Mouse (Mus musculus): Measurements from ENCODE around the gene Rbfox3. TPM values are rescaled to one million over a fixed set of nuclear protein-coding genes. Genes with fewer than 3 reads are reported as not detected.

Rbfox3 gene
- total and polyA plus RNA-seq, 3 experiments: not detected

DNA sequence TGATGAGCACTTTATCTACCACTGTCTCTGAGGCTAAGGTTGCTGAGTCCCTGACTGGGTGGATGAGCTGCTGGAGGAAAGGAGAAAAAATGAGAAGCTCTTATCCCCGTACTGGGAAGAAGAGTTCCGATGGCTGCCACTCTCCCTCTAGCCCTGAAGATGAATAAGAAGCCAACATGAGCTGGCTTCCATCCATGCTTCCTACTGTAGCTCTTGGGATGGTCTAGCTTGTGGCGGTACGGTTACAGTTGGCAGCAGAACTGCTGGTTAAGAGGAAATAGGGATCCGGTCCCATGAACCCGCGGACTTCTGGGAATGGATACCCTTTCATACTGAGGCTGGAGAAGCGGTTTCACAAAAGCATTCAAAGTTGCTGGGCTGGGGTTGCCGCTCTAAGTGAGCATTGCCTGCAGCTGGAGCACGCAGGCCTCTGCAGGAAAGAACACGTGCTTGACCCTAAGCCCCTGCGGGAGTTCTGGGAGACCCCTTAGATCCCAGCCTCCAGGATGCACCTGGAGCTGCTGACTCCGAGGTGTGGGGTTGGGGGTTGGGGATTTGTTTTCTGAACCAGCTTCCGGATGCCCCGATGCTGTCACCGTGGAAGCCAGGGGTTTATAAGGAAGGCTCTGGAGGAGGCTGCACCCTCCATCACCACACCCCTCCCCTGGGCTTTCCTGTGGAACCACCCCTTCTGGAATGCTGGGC is 215.0 kb downstream of the Rbfox3 start:
- DNase-seq (ENCODE audit: extremely low read depth): no peak
- no peak overlapping the region for H3K27ac ChIP-seq (ENCODE audit: insufficient read depth, low read depth)
- no peak overlapping the region for H3K9ac ChIP-seq (ENCODE audit: insufficient read depth, low read depth)
- H3K4me2 ChIP-seq (ENCODE audit: insufficient read depth, low read depth, poor library complexity, severe bottlenecking): no peak overlapping the region
- TF ChIP-seq SIN3A (IDR thresholded peaks at IDR 0.05; ENCODE audit: low read length) (no peak), GABPA (IDR thresholded peaks at IDR 0.05; ENCODE audit: insufficient replicate concordance, low read depth, low read length) (no peak), MYC (IDR thresholded peaks at IDR 0.05; ENCODE audit: low read depth, low read length) (no peak), PAX5 (IDR thresholded peaks at IDR 0.05; ENCODE audit: low read length) (no peak), USF1 (IDR thresholded peaks at IDR 0.05; ENCODE audit: low read depth, low read length) (no peak), EP300 (IDR thresholded peaks at IDR 0.05; ENCODE audit: low read length) (no peak), JUN (IDR thresholded peaks at IDR 0.05; ENCODE audit: insufficient read depth, low read depth, low read length) (no peak), ZMIZ1 (IDR thresholded peaks at IDR 0.05; ENCODE audit: low read depth, low read length) (no peak), POLR2A (IDR thresholded peaks at IDR 0.05; ENCODE audit: low read depth, low read length) (no peak)
- H3K4me1 ChIP-seq (ENCODE audit: control insufficient read depth in 1 of 2, insufficient read depth in 2 of 2): 0 out of 4 replicates have a peak, but pooled peaks cover 0 to 6% of the 10 kb centered on the region in 2 experiments
- no peaks in the 10 kb centered on the region for H3K36me3 ChIP-seq (replicated peaks in 1 of 2; ENCODE audit: control insufficient read depth in 1 of 2, insufficient read depth in 1 of 2, low read length in 1 of 2)
- peaks cover 97% of the 10 kb centered on the region for H3K27me3 ChIP-seq (replicated peaks)
- no peaks in the 10 kb centered on the region for H3K79me2 ChIP-seq (replicated peaks; ENCODE audit: control insufficient read depth, extremely low read depth, insufficient read depth, poor library complexity, severe bottlenecking)
- dilution Hi-C loops (cut with MboI; ENCODE audit: extremely low pct_ligation_motif_present, extremely low pct_unique_long_range_greater_than_20kb, low sequenced_read_pairs) (no loop called here), in situ Hi-C loops (cut with MboI; ENCODE audit: low pct_ligation_motif_present, low pct_unique_long_range_greater_than_20kb, low sequenced_read_pairs) (no loop called here)
- H3K9me3 ChIP-seq (replicated peaks; ENCODE audit: low read length): peaks cover 3% of the 10 kb centered on the region
- no peak overlapping the region for H3K4me3 ChIP-seq (replicated peaks in 1 of 3; ENCODE audit: low read depth in 2 of 3, low read length in 2 of 3, poor library complexity in 1 of 3)

DNA sequence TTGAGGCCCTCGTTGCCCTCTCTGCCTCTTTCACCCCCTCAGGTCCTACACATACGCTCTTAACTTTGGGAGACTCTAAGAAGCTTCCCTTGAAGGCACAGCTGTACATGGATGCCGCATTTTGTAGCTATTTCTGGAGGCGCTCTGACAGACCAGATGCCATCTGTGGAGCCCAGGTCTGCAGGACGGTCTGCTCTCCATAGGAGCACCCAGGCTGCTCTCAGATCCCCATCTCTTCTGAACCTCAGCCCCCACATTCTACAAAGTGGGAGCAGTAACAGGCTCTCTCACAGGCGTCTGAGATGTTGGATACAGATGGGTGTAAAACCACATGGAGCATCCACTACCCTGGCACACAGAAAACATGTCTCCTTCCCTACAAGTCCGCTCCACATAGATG is 218.1 kb downstream of the Rbfox3 start:
- TF ChIP-seq PAX5 (IDR thresholded peaks at IDR 0.05; ENCODE audit: low read length) (no peak), JUN (IDR thresholded peaks at IDR 0.05; ENCODE audit: insufficient read depth, low read depth, low read length) (no peak), E2F4 (IDR thresholded peaks at IDR 0.05; ENCODE audit: insufficient replicate concordance, low read depth, low read length) (no peak), UBTF (IDR thresholded peaks at IDR 0.05; ENCODE audit: low read depth, low read length) (no peak), SMC3 (IDR thresholded peaks at IDR 0.05; ENCODE audit: low read depth, low read length) (no peak), ZC3H11A (IDR thresholded peaks at IDR 0.05; ENCODE audit: low read depth, low read length) (no peak), USF1 (IDR thresholded peaks at IDR 0.05; ENCODE audit: low read depth, low read length) (no peak)
- dilution Hi-C loops (cut with MboI; ENCODE audit: extremely low pct_ligation_motif_present, extremely low pct_unique_long_range_greater_than_20kb, low sequenced_read_pairs): no loop called here

More for the DNA sequence above, 218.1 kb downstream of the Rbfox3 start:
- H3K9me3 ChIP-seq (replicated peaks; ENCODE audit: low read length): peaks cover 3% of the 10 kb centered on the region
- H3K79me2 ChIP-seq (replicated peaks; ENCODE audit: control insufficient read depth, extremely low read depth, insufficient read depth, poor library complexity, severe bottlenecking): no peaks in the 10 kb centered on the region
- H3K27ac ChIP-seq (ENCODE audit: insufficient read depth, low read depth): no peak overlapping the region
- no peak for DNase-seq (ENCODE audit: extremely low read depth)
- H3K9ac ChIP-seq (ENCODE audit: insufficient read depth, low read depth): no peak overlapping the region
- H3K27me3 ChIP-seq (replicated peaks): peaks cover 100% of the 10 kb centered on the region
- 0 out of 4 replicates have a peak, but pooled peaks cover 0 to 6% of the 10 kb centered on the region in 2 experiments for H3K4me1 ChIP-seq (ENCODE audit: control insufficient read depth in 1 of 2, insufficient read depth in 2 of 2)
- in situ Hi-C loops (cut with MboI; ENCODE audit: low pct_ligation_motif_present, low pct_unique_long_range_greater_than_20kb, low sequenced_read_pairs): no loop called here
- H3K4me3 ChIP-seq (replicated peaks in 1 of 3; ENCODE audit: low read depth in 2 of 3, low read length in 2 of 3, poor library complexity in 1 of 3): no peak overlapping the region
- H3K4me2 ChIP-seq (ENCODE audit: insufficient read depth, low read depth, poor library complexity, severe bottlenecking): no peak overlapping the region
- no peaks in the 10 kb centered on the region for H3K36me3 ChIP-seq (replicated peaks in 1 of 2; ENCODE audit: control insufficient read depth in 1 of 2, insufficient read depth in 1 of 2, low read length in 1 of 2)

All from CH12.LX (cell line).